Mouse (Mus musculus): ENCODE results near the gene Olfr1238. TPM values are rescaled to one million over a fixed set of nuclear protein-coding genes. Genes with fewer than 3 reads are reported as not detected.

The Olfr1238 gene
- polyA plus RNA-seq (2014; fragmentation: Nextera tagmentation; extraction: Ambion mirVana), result not detected in 2 replicates

GRCm38 (mm10) chr2:89409576-89409975, at the start of gene Olfr1238:
Olfr1238 (minus strand) TSS chr2:89409676.
- 90% methylated on average over 2 of the region's 2 CpGs for WGBS
- no peaks in the 10 kb centered on the region for H3K9me3 ChIP-seq (ENCODE audit: control insufficient read depth, low read length)
- DNase-seq (ENCODE audit: low spot score) (no peak), ATAC-seq (replicated peaks; ENCODE audit: low FRiP score) (no peak)
- no peaks in the 10 kb centered on the region for H3K36me3 ChIP-seq (ENCODE audit: control insufficient read depth, insufficient read depth, low read length)
- H3K4me2 ChIP-seq, result no peak within 1 kb of the TSS
- H3K27me3 ChIP-seq (replicated peaks; ENCODE audit: control insufficient read depth, insufficient read depth, low read length), result no peaks in the 10 kb centered on the region
- H3K9ac ChIP-seq (ENCODE audit: low read depth, low read length), result no peak within 1 kb of the TSS
- no peak within 1 kb of the TSS for H3K4me3 ChIP-seq (ENCODE audit: low read depth, low read length)
- H3K4me1 ChIP-seq (replicated peaks; ENCODE audit: control insufficient read depth, insufficient read depth, low read length), result no peaks in the 10 kb centered on the region
- no peak within 1 kb of the TSS for H3K27ac ChIP-seq (ENCODE audit: low read depth, low read length)

GRCm38 (mm10) chr2:89442900-89443299, 33.4 kb upstream of the Olfr1238 start, which contains the start of gene Olfr1240:
Olfr1240 (minus strand) TSS chr2:89443000.
- Histone ChIP-seq H3K27me3 (replicated peaks; ENCODE audit: control insufficient read depth, insufficient read depth, low read length) (no peaks in the 10 kb centered on the region), H3K36me3 (ENCODE audit: control insufficient read depth, insufficient read depth, low read length) (no peaks in the 10 kb centered on the region), H3K9ac (ENCODE audit: low read depth, low read length) (no peak within 1 kb of the TSS), H3K27ac (ENCODE audit: low read depth, low read length) (no peak within 1 kb of the TSS), H3K4me1 (replicated peaks; ENCODE audit: control insufficient read depth, insufficient read depth, low read length) (no peaks in the 10 kb centered on the region), H3K4me3 (ENCODE audit: low read depth, low read length) (no peak within 1 kb of the TSS), H3K9me3 (ENCODE audit: control insufficient read depth, low read length) (no peaks in the 10 kb centered on the region), H3K4me2 (no peak within 1 kb of the TSS)
- ATAC-seq (replicated peaks; ENCODE audit: low FRiP score), result no peak
- 72% methylated on average over 3 of the region's 3 CpGs for WGBS
- no peak for DNase-seq (ENCODE audit: low spot score)

- DNase-seq (ENCODE audit: low spot score) (no peak), ATAC-seq (replicated peaks; ENCODE audit: low FRiP score) (no peak)
- Histone ChIP-seq H3K36me3 (ENCODE audit: control insufficient read depth, insufficient read depth, low read length) (no peaks in the 10 kb centered on the region), H3K9me3 (ENCODE audit: control insufficient read depth, low read length) (no peaks in the 10 kb centered on the region), H3K27ac (ENCODE audit: low read depth, low read length) (no peak within 1 kb of the TSS), H3K4me2 (no peak within 1 kb of the TSS), H3K4me3 (ENCODE audit: low read depth, low read length) (no peak within 1 kb of the TSS), H3K9ac (ENCODE audit: low read depth, low read length) (no peak within 1 kb of the TSS), H3K27me3 (replicated peaks; ENCODE audit: control insufficient read depth, insufficient read depth, low read length) (no peaks in the 10 kb centered on the region), H3K4me1 (replicated peaks; ENCODE audit: control insufficient read depth, insufficient read depth, low read length) (no peaks in the 10 kb centered on the region)
- WGBS, result 97% methylated on average over 2 of the region's 2 CpGs
These were observed 10.8 kb upstream of the Olfr1238 start, which contains the start of gene Olfr1239 for GRCm38 (mm10) chr2:89420307-89420706. Olfr1239 (minus strand) TSS chr2:89420407.

- Histone ChIP-seq H3K4me3 (ENCODE audit: low read depth, low read length) (no peak overlapping the region), H3K36me3 (ENCODE audit: control insufficient read depth, insufficient read depth, low read length) (no peaks in the 10 kb centered on the region), H3K27ac (ENCODE audit: low read depth, low read length) (no peak overlapping the region), H3K9me3 (ENCODE audit: control insufficient read depth, low read length) (no peaks in the 10 kb centered on the region), H3K27me3 (replicated peaks; ENCODE audit: control insufficient read depth, insufficient read depth, low read length) (no peaks in the 10 kb centered on the region), H3K4me1 (replicated peaks; ENCODE audit: control insufficient read depth, insufficient read depth, low read length) (no peaks in the 10 kb centered on the region), H3K9ac (ENCODE audit: low read depth, low read length) (no peak overlapping the region), H3K4me2 (no peak overlapping the region)
- no peak for ATAC-seq (replicated peaks; ENCODE audit: low FRiP score)
- no peak for DNase-seq (ENCODE audit: low spot score)
- 83% methylated on average over 1 of the region's 1 CpGs for WGBS
These were observed 5.1 kb upstream of the Olfr1238 start for GRCm38 (mm10) chr2:89414557-89414956.

- WGBS, result 83% methylated on average over 1 of the region's 1 CpGs
- H3K4me3 ChIP-seq (ENCODE audit: low read depth, low read length), result no peak overlapping the region
- H3K9ac ChIP-seq (ENCODE audit: low read depth, low read length), result no peak overlapping the region
- no peak overlapping the region for H3K4me2 ChIP-seq
- H3K36me3 ChIP-seq (ENCODE audit: control insufficient read depth, insufficient read depth, low read length), result no peaks in the 10 kb centered on the region
- no peaks in the 10 kb centered on the region for H3K9me3 ChIP-seq (ENCODE audit: control insufficient read depth, low read length)
- no peak for ATAC-seq (replicated peaks; ENCODE audit: low FRiP score)
- no peaks in the 10 kb centered on the region for H3K4me1 ChIP-seq (replicated peaks; ENCODE audit: control insufficient read depth, insufficient read depth, low read length)
- no peak for DNase-seq (ENCODE audit: low spot score)
- H3K27me3 ChIP-seq (replicated peaks; ENCODE audit: control insufficient read depth, insufficient read depth, low read length), result no peaks in the 10 kb centered on the region
- no peak overlapping the region for H3K27ac ChIP-seq (ENCODE audit: low read depth, low read length)
These were observed 8.6 kb downstream of the Olfr1238 start for GRCm38 (mm10) chr2:89400882-89401281.

- H3K36me3 ChIP-seq (ENCODE audit: control insufficient read depth, insufficient read depth, low read length), result no peaks in the 10 kb centered on the region
- H3K9me3 ChIP-seq (ENCODE audit: control insufficient read depth, low read length), result no peaks in the 10 kb centered on the region
- no peak within 1 kb of the TSS for H3K4me2 ChIP-seq
- H3K27ac ChIP-seq (ENCODE audit: low read depth, low read length), result no peak within 1 kb of the TSS
- H3K4me3 ChIP-seq (ENCODE audit: low read depth, low read length), result no peak within 1 kb of the TSS
- no peaks in the 10 kb centered on the region for H3K4me1 ChIP-seq (replicated peaks; ENCODE audit: control insufficient read depth, insufficient read depth, low read length)
- no peak for DNase-seq (ENCODE audit: low spot score)
- 80% methylated on average over 4 of the region's 4 CpGs for WGBS
- no peaks in the 10 kb centered on the region for H3K27me3 ChIP-seq (replicated peaks; ENCODE audit: control insufficient read depth, insufficient read depth, low read length)
- no peak for ATAC-seq (replicated peaks; ENCODE audit: low FRiP score)
- no peak within 1 kb of the TSS for H3K9ac ChIP-seq (ENCODE audit: low read depth, low read length)
These were observed 44.7 kb downstream of the Olfr1238 start, which contains the start of gene Olfr1234 for GRCm38 (mm10) chr2:89364765-89365164. Olfr1234 (minus strand) TSS chr2:89364865.

Other genes with a start within 250 kb of the Olfr1238 start
- gene Olfr1224-ps1, start 245.6 kb downstream of the Olfr1238 start, polyA plus RNA-seq (2014; fragmentation: Nextera tagmentation; extraction: Ambion mirVana), result not detected in 2 replicates
- not detected in 2 replicates for gene Olfr1225, start 235.0 kb downstream of the Olfr1238 start, polyA plus RNA-seq (2014; fragmentation: Nextera tagmentation; extraction: Ambion mirVana)
- not detected in 2 replicates for gene Olfr1226, start 209.6 kb downstream of the Olfr1238 start, polyA plus RNA-seq (2014; fragmentation: Nextera tagmentation; extraction: Ambion mirVana)
- not detected in 2 replicates for gene Olfr1228, start 155.6 kb downstream of the Olfr1238 start, polyA plus RNA-seq (2014; fragmentation: Nextera tagmentation; extraction: Ambion mirVana)
- not detected in 2 replicates for gene Olfr1229, start 121.7 kb downstream of the Olfr1238 start, polyA plus RNA-seq (2014; fragmentation: Nextera tagmentation; extraction: Ambion mirVana)
- gene Olfr1230, start 112.4 kb downstream of the Olfr1238 start, polyA plus RNA-seq (2014; fragmentation: Nextera tagmentation; extraction: Ambion mirVana), result not detected in 2 replicates
- not detected in 2 replicates for gene Olfr1231, start 102.6 kb downstream of the Olfr1238 start, polyA plus RNA-seq (2014; fragmentation: Nextera tagmentation; extraction: Ambion mirVana)
- not detected in 2 replicates for gene Olfr1232, start 80.0 kb downstream of the Olfr1238 start, polyA plus RNA-seq (2014; fragmentation: Nextera tagmentation; extraction: Ambion mirVana)
- gene Olfr1233, start 67.3 kb downstream of the Olfr1238 start, polyA plus RNA-seq (2014; fragmentation: Nextera tagmentation; extraction: Ambion mirVana), result not detected in 2 replicates
- gene Olfr1234, start 44.8 kb downstream of the Olfr1238 start, polyA plus RNA-seq (2014; fragmentation: Nextera tagmentation; extraction: Ambion mirVana), result not detected in 2 replicates
- not detected in 2 replicates for gene Olfr1239, start 10.7 kb upstream of the Olfr1238 start, polyA plus RNA-seq (2014; fragmentation: Nextera tagmentation; extraction: Ambion mirVana)
- gene Olfr1240, start 33.3 kb upstream of the Olfr1238 start, polyA plus RNA-seq (2014; fragmentation: Nextera tagmentation; extraction: Ambion mirVana), result not detected in 2 replicates
- not detected in 2 replicates for gene Olfr1241, start 77.5 kb upstream of the Olfr1238 start, polyA plus RNA-seq (2014; fragmentation: Nextera tagmentation; extraction: Ambion mirVana)
- not detected in 2 replicates for gene Olfr1242, start 88.7 kb upstream of the Olfr1238 start, polyA plus RNA-seq (2014; fragmentation: Nextera tagmentation; extraction: Ambion mirVana)
- not detected in 2 replicates for gene Olfr1243, start 121.8 kb upstream of the Olfr1238 start, polyA plus RNA-seq (2014; fragmentation: Nextera tagmentation; extraction: Ambion mirVana)
- not detected in 2 replicates for gene Olfr1245, start 168.8 kb upstream of the Olfr1238 start, polyA plus RNA-seq (2014; fragmentation: Nextera tagmentation; extraction: Ambion mirVana)
- not detected in 2 replicates for gene Olfr1246, start 183.5 kb upstream of the Olfr1238 start, polyA plus RNA-seq (2014; fragmentation: Nextera tagmentation; extraction: Ambion mirVana)
- gene Olfr1247, start 204.5 kb upstream of the Olfr1238 start, polyA plus RNA-seq (2014; fragmentation: Nextera tagmentation; extraction: Ambion mirVana), result not detected in 2 replicates
- not detected in 2 replicates for gene Olfr1248, start 208.6 kb upstream of the Olfr1238 start, polyA plus RNA-seq (2014; fragmentation: Nextera tagmentation; extraction: Ambion mirVana)
- gene Olfr1249, start 225.3 kb upstream of the Olfr1238 start, polyA plus RNA-seq (2014; fragmentation: Nextera tagmentation; extraction: Ambion mirVana), result not detected in 2 replicates